Mouse (Mus musculus): ENCODE data around the gene Gm20816. TPM values are rescaled to one million over a fixed set of nuclear protein-coding genes. Genes with fewer than 3 reads are reported as not detected.

The Gm20816 gene
- polyA plus RNA-seq (2015; fragmentation: Illumina TruSeq; extraction: RNeasy Lipid Tissue Mini Kit (QIAGEN cat#74804); ENCODE audit: insufficient read depth, low read depth, low replicate concordance): not detected

GRCm38 (mm10) chrY:68537655-68538054 is at the start of gene Gm20816:
Gm20816 (plus strand) TSS chrY:68537955.

Other genes with a start within 250 kb of the Gm20816 start
- not detected for gene Gm20937, start 243.1 kb upstream of the Gm20816 start, polyA plus RNA-seq (2015; fragmentation: Illumina TruSeq; extraction: RNeasy Lipid Tissue Mini Kit (QIAGEN cat#74804); ENCODE audit: insufficient read depth, low read depth, low replicate concordance)

All from pancreas, adult 10 weeks (tissue).